Mouse (Mus musculus) gastrocnemius, adult 8-10 months (tissue): ENCODE measurements at regions not wholly inside any gene's neighbourhood (a gene's known extent, or its start where the extent isn't known, plus 50 kb on each side); places are given as distances from the start of the nearest gene placed in this dataset.
A peak's percentile ranks its signal among the peaks of the same experiment; 100 is the strongest.

ENCODE experiments used
- DNase-seq, 2 experiments: peaks; one replicate each; pipeline ENCODE4 v3.0.0; 2022; ENCODE audit warnings: low spot score in 2 of 2

- no peak for DNase-seq
Observed at GRCm38 (mm10) chr3:148336640-148337039, 653.7 kb downstream of the Adgrl2 start.

GRCm38 (mm10) chr3:148336091-148336511, 654.3 kb downstream of the Adgrl2 start:
- no peak for DNase-seq

GRCm38 (mm10) chr3:148335654-148336053, 654.7 kb downstream of the Adgrl2 start:
- no peak for DNase-seq

- DNase-seq, result no peak
Observed at GRCm38 (mm10) chr3:148324911-148325621, 665.3 kb downstream of the Adgrl2 start.

GRCm38 (mm10) chr3:148321894-148322293, 668.5 kb downstream of the Adgrl2 start:
- no peak for DNase-seq

GRCm38 (mm10) chr3:148316198-148316597, 674.2 kb downstream of the Adgrl2 start:
- no peak for DNase-seq

- DNase-seq, result no peak
Observed at GRCm38 (mm10) chr3:148315286-148315685, 675.1 kb downstream of the Adgrl2 start.

GRCm38 (mm10) chr3:148295515-148295914, 694.8 kb downstream of the Adgrl2 start:
- no peak for DNase-seq

GRCm38 (mm10) chr3:148278978-148279377, 711.4 kb downstream of the Adgrl2 start:
- no peak for DNase-seq

GRCm38 (mm10) chr3:148272159-148272848, 718.1 kb downstream of the Adgrl2 start:
- no peak for DNase-seq

- DNase-seq, result no peak
Observed at GRCm38 (mm10) chr3:148268812-148269211, 721.5 kb downstream of the Adgrl2 start.

GRCm38 (mm10) chr3:148259211-148259610, 731.1 kb downstream of the Adgrl2 start:
- DNase-seq, result no peak

GRCm38 (mm10) chr3:148248617-148249016, 741.7 kb downstream of the Adgrl2 start:
- DNase-seq, result peak; percentile 45 to 74

- DNase-seq, result no peak
Observed at GRCm38 (mm10) chr3:148246786-148247185, 743.6 kb downstream of the Adgrl2 start.

GRCm38 (mm10) chr3:148238093-148238492, 752.3 kb downstream of the Adgrl2 start:
- no peak for DNase-seq

- DNase-seq, result no peak
Observed at GRCm38 (mm10) chr3:148237555-148237954, 752.8 kb downstream of the Adgrl2 start.

GRCm38 (mm10) chr3:148233616-148234015, 756.7 kb downstream of the Adgrl2 start:
- no peak for DNase-seq

GRCm38 (mm10) chr3:148229192-148229591, 761.2 kb downstream of the Adgrl2 start:
- no peak for DNase-seq

GRCm38 (mm10) chr3:148228002-148228707, 762.2 kb downstream of the Adgrl2 start:
- peak in 1 of 2 experiments; percentile 2 for DNase-seq

- DNase-seq, result no peak
Observed at GRCm38 (mm10) chr3:148220826-148221225, 769.5 kb downstream of the Adgrl2 start.

GRCm38 (mm10) chr3:148220024-148220590, 770.2 kb downstream of the Adgrl2 start:
- DNase-seq, result no peak

GRCm38 (mm10) chr3:148202148-148202547, 788.2 kb downstream of the Adgrl2 start:
- no peak for DNase-seq
